Mouse (Mus musculus): ENCODE results near the gene Pih1d1. TPM values are rescaled to one million over a fixed set of nuclear protein-coding genes. Genes with fewer than 3 reads are reported as not detected.

Pih1d1 gene
- polyA plus RNA-seq, 1 experiment from 2014 or later = 81.7 TPM

DNA sequence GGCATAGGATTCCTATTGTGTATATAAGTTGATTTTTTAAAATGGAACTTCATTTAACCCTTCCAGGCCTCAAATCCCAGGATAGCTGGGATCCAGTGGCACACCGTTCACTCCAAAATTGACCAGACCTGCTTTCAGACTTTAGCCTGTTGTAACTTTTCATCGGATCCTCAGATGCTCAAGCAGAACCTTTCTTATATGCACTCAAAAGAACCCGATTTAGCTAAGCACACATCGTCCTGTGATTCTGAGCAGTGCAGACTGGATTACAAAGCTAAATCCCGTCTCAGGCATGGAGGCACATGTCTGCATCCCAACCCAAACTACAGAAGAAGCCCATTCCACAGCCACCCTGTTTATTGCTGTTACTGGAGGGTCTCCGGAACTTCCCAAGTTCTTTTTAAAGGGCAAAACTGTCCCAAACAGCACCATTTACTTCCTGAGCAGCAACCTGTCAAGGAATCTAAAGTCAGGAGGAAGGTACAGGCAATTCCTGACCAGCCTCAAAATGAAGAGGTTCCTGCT, 26.3 kb upstream of the Pih1d1 start:
- H3K36me3 ChIP-seq = peaks cover 28% of the 10 kb centered on the region
- peak overlapping the region; percentile 80 for H3K4me3 ChIP-seq (replicated peaks)
- under 1% methylated on average over 6 of the region's 6 CpGs for WGBS
- peaks cover 50% of the 10 kb centered on the region for H3K4me1 ChIP-seq
- H3K27ac ChIP-seq (replicated peaks) = peak overlapping the region; percentile 91
- ATAC-seq (ENCODE audit: low FRiP score) = no peak
- H3K9me3 ChIP-seq (replicated peaks) = no peaks in the 10 kb centered on the region
- peak overlapping the region; percentile 70 for H3K4me2 ChIP-seq
- H3K9ac ChIP-seq (replicated peaks) = peak overlapping the region; percentile 99
- H3K27me3 ChIP-seq (replicated peaks) = no peaks in the 10 kb centered on the region

DNA sequence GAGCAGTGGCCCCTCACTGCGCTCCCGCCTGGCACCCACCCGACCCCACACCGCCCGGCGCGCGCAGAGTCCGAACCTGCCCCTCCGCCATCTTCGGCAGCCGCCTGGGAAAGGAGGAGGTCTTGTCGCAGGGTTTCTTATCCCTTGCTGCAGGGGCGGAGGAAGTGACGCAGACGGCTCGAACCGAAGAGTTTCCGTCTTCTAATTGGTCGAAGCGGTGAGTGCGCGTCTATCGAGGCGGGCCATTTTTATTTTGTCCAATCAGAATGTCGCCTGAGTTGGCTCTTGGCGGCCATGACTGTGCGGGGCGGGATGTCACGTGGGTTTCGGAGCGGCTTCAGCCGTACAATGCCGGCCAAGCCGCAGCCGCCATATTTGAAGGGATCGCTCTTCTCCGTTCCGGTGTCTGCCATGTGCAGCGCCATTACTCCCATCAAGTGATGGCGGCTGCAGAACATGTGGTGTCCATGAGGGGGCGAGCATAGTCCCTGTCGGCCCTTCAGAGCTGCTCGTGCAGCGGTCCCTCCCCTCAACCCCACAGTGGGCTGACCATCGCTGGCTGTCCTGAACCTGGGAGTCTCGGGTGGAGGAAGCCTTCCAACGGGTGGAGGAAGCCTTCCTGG, 25.4 kb upstream of the Pih1d1 start, which contains the start of gene Rpl13a:
Gene Rpl13a, minus strand, starts transcription at position 138 of the 623 bp plus-strand sequence.
- Histone ChIP-seq H3K27me3 (replicated peaks) (0 out of 2 replicates have a peak, but pooled peaks cover 3% of the 10 kb centered on the region), H3K36me3 (peaks cover 24% of the 10 kb centered on the region), H3K4me1 (peaks cover 44% of the 10 kb centered on the region), H3K9ac (replicated peaks) (peak within 1 kb of the TSS; percentile 99), H3K9me3 (replicated peaks) (no peaks in the 10 kb centered on the region), H3K4me3 (replicated peaks) (peak within 1 kb of the TSS; percentile 80), H3K27ac (replicated peaks) (peak within 1 kb of the TSS; percentile 95), H3K4me2 (peak within 1 kb of the TSS; percentile 70)
- WGBS = under 1% methylated on average over 48 of the region's 48 CpGs
- peak; percentile 92 for ATAC-seq (ENCODE audit: low FRiP score)

DNA sequence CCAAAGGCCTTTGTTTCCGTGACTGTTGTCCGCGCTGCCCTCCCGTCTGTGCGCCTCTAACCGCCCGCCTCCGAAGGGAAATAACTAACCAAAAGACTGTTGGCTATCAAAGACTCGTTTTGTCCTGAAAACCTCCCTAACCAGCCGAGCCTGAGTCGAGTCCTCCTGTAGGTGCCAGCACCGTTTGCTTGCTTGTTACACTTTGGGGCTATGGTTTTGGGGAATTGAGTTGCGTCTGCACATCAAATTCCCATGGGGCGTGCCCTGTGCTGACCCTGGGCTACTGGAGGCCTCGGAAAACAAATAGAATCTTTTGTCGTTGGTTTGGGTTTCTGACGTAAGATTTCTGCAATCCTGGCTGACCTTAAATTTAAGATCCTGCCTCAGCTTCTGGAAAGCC, 24.8 kb upstream of the Pih1d1 start:
- H3K4me3 ChIP-seq (replicated peaks) = peak overlapping the region; percentile 80
- peak overlapping the region; percentile 67 for H3K4me2 ChIP-seq
- H3K9me3 ChIP-seq (replicated peaks) = no peaks in the 10 kb centered on the region
- 0 out of 2 replicates have a peak, but pooled peaks cover 4% of the 10 kb centered on the region for H3K27me3 ChIP-seq (replicated peaks)
- peaks cover 24% of the 10 kb centered on the region for H3K36me3 ChIP-seq
- H3K4me1 ChIP-seq = peaks cover 44% of the 10 kb centered on the region
- ATAC-seq (ENCODE audit: low FRiP score) = no peak
- peak overlapping the region; percentile 55 for H3K9ac ChIP-seq (replicated peaks)
- WGBS = under 1% methylated on average over 17 of the region's 17 CpGs
- peak overlapping the region; percentile 95 for H3K27ac ChIP-seq (replicated peaks)

DNA sequence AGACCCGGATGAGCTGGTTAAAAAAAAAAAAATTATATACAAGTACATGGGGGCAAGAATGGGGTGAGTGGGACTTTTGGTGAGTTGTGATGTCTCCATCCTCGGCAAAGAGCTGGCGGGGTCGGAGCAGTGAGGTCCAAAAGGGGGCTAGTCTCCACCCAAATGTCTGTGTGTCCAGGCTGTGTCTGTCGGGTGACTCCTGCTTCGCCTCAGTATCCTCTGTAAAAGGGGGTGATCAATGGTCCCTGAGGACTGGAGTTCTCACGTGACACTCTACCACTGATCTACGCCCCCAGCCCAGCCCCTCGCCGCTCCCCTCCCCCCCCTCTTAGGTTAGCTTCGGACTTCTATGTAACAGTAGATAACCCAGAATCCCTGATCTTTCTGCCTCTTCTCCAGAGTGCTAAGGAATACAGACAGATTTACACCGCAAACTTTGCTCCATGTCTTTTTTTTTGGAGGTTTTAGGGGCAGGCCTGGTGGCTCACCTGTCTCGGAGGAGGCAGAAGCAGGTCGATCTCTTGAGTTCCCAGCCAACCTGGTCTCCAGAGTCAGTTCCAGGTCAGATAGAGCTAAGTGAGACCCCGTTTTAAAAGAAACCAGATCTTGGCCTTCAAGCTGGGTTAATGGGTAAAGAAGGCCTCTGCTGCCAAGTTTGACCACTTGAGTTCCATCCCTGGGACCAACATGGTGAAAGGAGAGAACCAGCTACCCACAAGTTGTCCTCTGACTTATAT, 24.2 kb upstream of the Pih1d1 start:
- H3K4me3 ChIP-seq (replicated peaks) = peak overlapping the region; percentile 80; the same call in 1 of the 2 replicates
- H3K9me3 ChIP-seq (replicated peaks) = no peaks in the 10 kb centered on the region
- H3K4me1 ChIP-seq = peaks cover 39% of the 10 kb centered on the region
- ATAC-seq (ENCODE audit: low FRiP score) = no peak
- WGBS = 49% methylated on average over 15 of the region's 15 CpGs
- H3K9ac ChIP-seq (replicated peaks) = no peak overlapping the region
- peak overlapping the region; percentile 67 for H3K4me2 ChIP-seq
- peak overlapping the region; percentile 95 for H3K27ac ChIP-seq (replicated peaks)
- peaks cover 24% of the 10 kb centered on the region for H3K36me3 ChIP-seq
- H3K27me3 ChIP-seq (replicated peaks) = 0 out of 2 replicates have a peak, but pooled peaks cover 9% of the 10 kb centered on the region

GRCm38 (mm10) chr7:45131850-45132249, 22.3 kb upstream of the Pih1d1 start:
- WGBS = 86% methylated on average over 11 of the region's 11 CpGs
- no peaks in the 10 kb centered on the region for H3K9me3 ChIP-seq (replicated peaks)
- H3K36me3 ChIP-seq = peaks cover 5% of the 10 kb centered on the region
- 0 out of 2 replicates have a peak, but pooled peaks cover 9% of the 10 kb centered on the region for H3K27me3 ChIP-seq (replicated peaks)
- H3K4me1 ChIP-seq = peaks cover 30% of the 10 kb centered on the region
- ATAC-seq (ENCODE audit: low FRiP score) = no peak
- H3K9ac ChIP-seq (replicated peaks) = no peak overlapping the region
- H3K27ac ChIP-seq (replicated peaks) = no peak overlapping the region
- no peak overlapping the region for H3K4me3 ChIP-seq (replicated peaks)
- H3K4me2 ChIP-seq = no peak overlapping the region

DNA sequence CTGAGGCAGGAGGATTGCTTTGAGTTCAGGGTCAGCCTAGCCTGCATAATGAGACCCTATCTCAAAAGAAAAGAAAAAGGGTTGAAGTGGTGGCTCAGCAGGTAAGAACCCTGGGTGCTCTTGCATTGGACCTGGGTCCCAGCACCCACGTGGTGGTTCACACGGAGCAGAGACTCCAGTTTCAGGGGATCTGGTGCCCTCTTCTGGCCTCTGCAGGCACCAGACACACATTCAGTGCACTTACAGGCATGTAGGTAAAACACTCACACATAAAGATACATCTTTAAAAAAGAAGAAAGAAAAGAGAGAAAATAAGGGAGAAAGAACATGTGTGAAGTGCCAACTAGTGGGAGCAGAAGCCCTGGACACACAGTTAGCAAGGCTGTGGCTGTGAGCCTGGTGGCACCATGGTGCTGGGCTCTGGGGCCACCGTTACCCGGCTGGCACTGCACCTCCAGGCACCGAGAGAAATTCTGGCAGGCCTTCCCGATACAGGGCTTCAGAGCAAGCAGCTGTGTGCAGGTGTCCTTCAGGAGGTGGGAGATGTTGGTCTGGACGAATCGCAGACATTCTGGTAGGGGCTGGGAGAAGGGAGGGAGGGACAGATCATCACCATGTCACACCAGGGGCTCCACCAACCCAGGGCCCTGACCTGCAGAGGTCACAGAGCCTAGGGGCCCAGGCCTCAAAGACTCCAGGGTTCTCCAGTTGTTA, 20.5 kb upstream of the Pih1d1 start:
- Histone ChIP-seq H3K36me3 (no peaks in the 10 kb centered on the region), H3K9ac (replicated peaks) (no peak overlapping the region), H3K9me3 (replicated peaks) (no peaks in the 10 kb centered on the region), H3K4me3 (replicated peaks) (no peak overlapping the region), H3K4me2 (no peak overlapping the region), H3K27ac (replicated peaks) (no peak overlapping the region), H3K27me3 (replicated peaks) (peaks cover 14% of the 10 kb centered on the region; the same call in 1 of the 2 replicates), H3K4me1 (peaks cover 20% of the 10 kb centered on the region)
- 80% methylated on average over 8 of the region's 8 CpGs for WGBS
- ATAC-seq (ENCODE audit: low FRiP score) = no peak

GRCm38 (mm10) chr7:45134544-45135026, 19.5 kb upstream of the Pih1d1 start:
- WGBS = 13% methylated on average over 12 of the region's 12 CpGs
- H3K27ac ChIP-seq (replicated peaks) = no peak overlapping the region
- H3K9me3 ChIP-seq (replicated peaks) = no peaks in the 10 kb centered on the region
- H3K4me2 ChIP-seq = no peak overlapping the region
- no peak for ATAC-seq (ENCODE audit: low FRiP score)
- no peak overlapping the region for H3K9ac ChIP-seq (replicated peaks)
- peaks cover 14% of the 10 kb centered on the region; the same call in 1 of the 2 replicates for H3K27me3 ChIP-seq (replicated peaks)
- H3K4me3 ChIP-seq (replicated peaks) = no peak overlapping the region
- H3K36me3 ChIP-seq = no peaks in the 10 kb centered on the region
- H3K4me1 ChIP-seq = peaks cover 14% of the 10 kb centered on the region

- Histone ChIP-seq H3K4me1 (peaks cover 11% of the 10 kb centered on the region), H3K27ac (replicated peaks) (no peak overlapping the region), H3K27me3 (replicated peaks) (peaks cover 14% of the 10 kb centered on the region; the same call in 1 of the 2 replicates), H3K4me2 (peak overlapping the region; percentile 83), H3K9me3 (replicated peaks) (no peaks in the 10 kb centered on the region), H3K9ac (replicated peaks) (no peak overlapping the region), H3K4me3 (replicated peaks) (peak overlapping the region; percentile 52), H3K36me3 (no peaks in the 10 kb centered on the region)
- 76% methylated on average over 3 of the region's 3 CpGs for WGBS
- ATAC-seq (ENCODE audit: low FRiP score) = no peak
These were observed 18.7 kb upstream of the Pih1d1 start for GRCm38 (mm10) chr7:45135370-45135769.

GRCm38 (mm10) chr7:45135993-45136567, 18.0 kb upstream of the Pih1d1 start, which contains the start of the genes Gm45713 and Flt3l:
Gene Gm45713 (minus strand): TSS chr7:45136231.
Gene Flt3l (minus strand): TSS chr7:45136432.
- H3K27ac ChIP-seq (replicated peaks) = peak within 1 kb of the TSS; percentile 56; the same call in 1 of the 2 replicates
- H3K9me3 ChIP-seq (replicated peaks) = no peaks in the 10 kb centered on the region
- peak within 1 kb of the TSS; percentile 83 for H3K4me2 ChIP-seq
- H3K4me1 ChIP-seq = peaks cover 11% of the 10 kb centered on the region
- peak; percentile 85 for ATAC-seq (ENCODE audit: low FRiP score)
- no peaks in the 10 kb centered on the region for H3K36me3 ChIP-seq
- H3K4me3 ChIP-seq (replicated peaks) = peak within 1 kb of the TSS; percentile 52
- H3K9ac ChIP-seq (replicated peaks) = peak within 1 kb of the TSS; percentile 61
- peaks cover 14% of the 10 kb centered on the region; the same call in 1 of the 2 replicates for H3K27me3 ChIP-seq (replicated peaks)
- WGBS = 4% methylated on average over 29 of the region's 29 CpGs

GRCm38 (mm10) chr7:45137171-45138006, 16.7 kb upstream of the Pih1d1 start:
- H3K9ac ChIP-seq (replicated peaks) = no peak overlapping the region
- H3K27ac ChIP-seq (replicated peaks) = no peak overlapping the region
- no peak overlapping the region for H3K4me3 ChIP-seq (replicated peaks)
- no peak overlapping the region for H3K4me2 ChIP-seq
- H3K9me3 ChIP-seq (replicated peaks) = no peaks in the 10 kb centered on the region
- no peak for ATAC-seq (ENCODE audit: low FRiP score)
- peaks cover 14% of the 10 kb centered on the region; the same call in 1 of the 2 replicates for H3K27me3 ChIP-seq (replicated peaks)
- peaks cover 11% of the 10 kb centered on the region for H3K4me1 ChIP-seq
- WGBS = 84% methylated on average over 12 of the region's 12 CpGs
- H3K36me3 ChIP-seq = no peaks in the 10 kb centered on the region
